Mouse (Mus musculus): ENCODE results near the gene Mecom.

GRCm38 (mm10) chr3:30460890-30461578 lies 86.8 kb downstream of the Mecom start:
- TF ChIP-seq CTCF (IDR thresholded peaks at IDR 0.05; ENCODE audit: extremely low read depth, insufficient read depth, insufficient read length, insufficient replicate concordance) (no peak), POLR2A (IDR thresholded peaks at IDR 0.05; ENCODE audit: low read depth, low read length) (no peak)
